Mouse (Mus musculus) E14TG2a.4 (cell line): Measurements from ENCODE around the gene Twf2.

Source experiments
- H3K27me3 ChIP-seq: 2 replicates; pipeline ENCODE4 v1.6.1; 2014; ENCODE audit warnings: low read length, control low read depth; ENCODE audit not compliant: insufficient read depth
- H3K36me3 ChIP-seq: 2 replicates; pipeline ENCODE4 v1.6.1; 2014; ENCODE audit warnings: low read length, control low read depth; ENCODE audit not compliant: insufficient read depth
- H3K4me1 ChIP-seq: replicated peaks from 2 replicates; pipeline ENCODE4 v1.6.1; 2014; ENCODE audit warnings: low read depth, low read length, control low read depth
- H3K4me3 ChIP-seq: replicated peaks from 2 replicates; pipeline ENCODE4 v1.5.1; 2014; ENCODE audit warnings: mild to moderate bottlenecking, low read length
- H3K9me3 ChIP-seq: 2 replicates; pipeline ENCODE4 v1.6.1; 2014; ENCODE audit warnings: low read length, control low read depth
- CTCF ChIP-seq: conservative IDR thresholded peaks from 2 replicates; pipeline ENCODE4 v1.5.1; 2014; ENCODE audit warnings: low read length
- NANOG ChIP-seq: IDR thresholded peaks from 2 replicates; pipeline ENCODE4 v1.6.1; 2014; ENCODE audit warnings: borderline replicate concordance, low read length, mixed read lengths
- POU5F1 ChIP-seq: IDR thresholded peaks from 2 replicates; pipeline ENCODE4 v1.6.1; 2014; ENCODE audit warnings: low read length, borderline replicate concordance

The Twf2 gene

GRCm38 (mm10) chr9:106215341-106216125, 12.6 kb downstream of the Twf2 start:
- TF ChIP-seq NANOG (no peak), POU5F1 (no peak), CTCF (no peak)
- H3K27me3 ChIP-seq, result no peaks in the 10 kb centered on the region

GRCm38 (mm10) chr9:106216971-106217370, 14.1 kb downstream of the Twf2 start:
- H3K4me1 ChIP-seq, result peaks cover 37% of the 10 kb centered on the region
- H3K36me3 ChIP-seq, result peaks cover 46% of the 10 kb centered on the region
- TF ChIP-seq NANOG (no peak), CTCF (no peak), POU5F1 (no peak)
- H3K27me3 ChIP-seq, result 0 out of 2 replicates have a peak, but pooled peaks cover 2% of the 10 kb centered on the region
- H3K9me3 ChIP-seq, result peaks cover 6% of the 10 kb centered on the region
- no peak overlapping the region for H3K4me3 ChIP-seq

More at GRCm38 (mm10) chr9:106215341-106216125, 12.6 kb downstream of the Twf2 start:
- Histone ChIP-seq H3K4me1 (peaks cover 38% of the 10 kb centered on the region), H3K4me3 (no peak overlapping the region), H3K36me3 (peaks cover 46% of the 10 kb centered on the region), H3K9me3 (peaks cover 6% of the 10 kb centered on the region)

GRCm38 (mm10) chr9:106220894-106221523, 18.1 kb downstream of the Twf2 start:
- Histone ChIP-seq H3K27me3 (peaks cover 38% of the 10 kb centered on the region), H3K36me3 (peaks cover 9% of the 10 kb centered on the region), H3K9me3 (peaks cover 6% of the 10 kb centered on the region), H3K4me1 (peaks cover 13% of the 10 kb centered on the region), H3K4me3 (no peak overlapping the region)
- no peak for TF ChIP-seq CTCF

GRCm38 (mm10) chr9:106222261-106222851, 19.4 kb downstream of the Twf2 start, which contains the start of gene Tlr9:
TSS of gene Tlr9 (plus strand) at chr9:106222598.
- Histone ChIP-seq H3K9me3 (peaks cover 6% of the 10 kb centered on the region), H3K36me3 (no peaks in the 10 kb centered on the region), H3K4me1 (peaks cover 21% of the 10 kb centered on the region), H3K4me3 (no peak within 1 kb of the TSS), H3K27me3 (peaks cover 46% of the 10 kb centered on the region)
- TF ChIP-seq CTCF, result no peak
- TF ChIP-seq NANOG, result no peak
- TF ChIP-seq POU5F1, result no peak

GRCm38 (mm10) chr9:106222994-106223393, 20.1 kb downstream of the Twf2 start:
- no peak for TF ChIP-seq NANOG
- TF ChIP-seq POU5F1, result no peak
- no peak for TF ChIP-seq CTCF
- Histone ChIP-seq H3K4me1 (peaks cover 25% of the 10 kb centered on the region), H3K9me3 (peaks cover 6% of the 10 kb centered on the region), H3K27me3 (peaks cover 46% of the 10 kb centered on the region), H3K36me3 (no peaks in the 10 kb centered on the region), H3K4me3 (no peak overlapping the region)

GRCm38 (mm10) chr9:106225469-106226150, 22.7 kb downstream of the Twf2 start:
- TF ChIP-seq POU5F1, result no peak
- TF ChIP-seq CTCF, result no peak
- TF ChIP-seq NANOG, result no peak
- no peaks in the 10 kb centered on the region for H3K36me3 ChIP-seq
- peaks cover 40% of the 10 kb centered on the region for H3K4me1 ChIP-seq
- H3K27me3 ChIP-seq, result peaks cover 46% of the 10 kb centered on the region
- peak overlapping the region; percentile 76 for H3K4me3 ChIP-seq
- H3K9me3 ChIP-seq, result no peaks in the 10 kb centered on the region

DNA sequence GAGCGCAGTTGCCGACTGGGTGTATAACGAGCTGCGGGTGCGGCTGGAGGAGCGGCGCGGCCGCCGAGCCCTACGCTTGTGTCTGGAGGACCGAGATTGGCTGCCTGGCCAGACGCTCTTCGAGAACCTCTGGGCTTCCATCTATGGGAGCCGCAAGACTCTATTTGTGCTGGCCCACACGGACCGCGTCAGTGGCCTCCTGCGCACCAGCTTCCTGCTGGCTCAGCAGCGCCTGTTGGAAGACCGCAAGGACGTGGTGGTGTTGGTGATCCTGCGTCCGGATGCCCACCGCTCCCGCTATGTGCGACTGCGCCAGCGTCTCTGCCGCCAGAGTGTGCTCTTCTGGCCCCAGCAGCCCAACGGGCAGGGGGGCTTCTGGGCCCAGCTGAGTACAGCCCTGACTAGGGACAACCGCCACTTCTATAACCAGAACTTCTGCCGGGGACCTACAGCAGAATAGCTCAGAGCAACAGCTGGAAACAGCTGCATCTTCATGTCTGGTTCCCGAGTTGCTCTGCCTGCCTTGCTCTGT, 23.3 kb downstream of the Twf2 start:
- H3K27me3 ChIP-seq, result peaks cover 46% of the 10 kb centered on the region
- H3K4me1 ChIP-seq, result peaks cover 46% of the 10 kb centered on the region
- no peaks in the 10 kb centered on the region for H3K36me3 ChIP-seq
- H3K4me3 ChIP-seq, result peak overlapping the region; percentile 76
- no peak for TF ChIP-seq POU5F1
- no peaks in the 10 kb centered on the region for H3K9me3 ChIP-seq
